Mouse (Mus musculus): ENCODE measurements around the gene Rtbdn.

Gene Rtbdn

GRCm38 (mm10) chr8:84921596-84921995 is 25.2 kb upstream of the Rtbdn start:
- DNase-seq (ENCODE audit: extremely low read depth, low read depth), result no peak

GRCm38 (mm10) chr8:84925557-84925956 is 21.2 kb upstream of the Rtbdn start:
- no peak for DNase-seq (ENCODE audit: extremely low read depth, low read depth)

- DNase-seq (ENCODE audit: extremely low read depth, low read depth), result no peak
Observed at GRCm38 (mm10) chr8:84927513-84927912, 19.3 kb upstream of the Rtbdn start.

- DNase-seq (ENCODE audit: extremely low read depth, low read depth), result no peak
Observed at GRCm38 (mm10) chr8:84928456-84929306, 18.1 kb upstream of the Rtbdn start.

- DNase-seq (ENCODE audit: extremely low read depth, low read depth), result no peak
Observed at GRCm38 (mm10) chr8:84930582-84930981, 16.2 kb upstream of the Rtbdn start.

GRCm38 (mm10) chr8:84933767-84934559 is 12.8 kb upstream of the Rtbdn start:
- DNase-seq (ENCODE audit: extremely low read depth, low read depth), result no peak

- DNase-seq (ENCODE audit: extremely low read depth, low read depth), result no peak
Observed at GRCm38 (mm10) chr8:84934860-84935259, 11.9 kb upstream of the Rtbdn start.

- DNase-seq (ENCODE audit: extremely low read depth, low read depth), result no peak
Observed at GRCm38 (mm10) chr8:84935489-84935888, 11.3 kb upstream of the Rtbdn start.

- DNase-seq (ENCODE audit: extremely low read depth, low read depth), result no peak
Observed at GRCm38 (mm10) chr8:84936041-84936961, 10.5 kb upstream of the Rtbdn start.

GRCm38 (mm10) chr8:84936962-84937546 is 9.7 kb upstream of the Rtbdn start, which contains the start of gene Mast1:
Gene Mast1 (minus strand): TSS chr8:84937359.
- DNase-seq (ENCODE audit: extremely low read depth, low read depth), result no peak

- no peak for DNase-seq (ENCODE audit: extremely low read depth, low read depth)
Observed at GRCm38 (mm10) chr8:84937620-84938485, 8.9 kb upstream of the Rtbdn start.

- no peak for DNase-seq (ENCODE audit: extremely low read depth, low read depth)
Observed at GRCm38 (mm10) chr8:84943699-84944098, 3.1 kb upstream of the Rtbdn start.

GRCm38 (mm10) chr8:84944478-84945160 is 2.2 kb upstream of the Rtbdn start:
- DNase-seq (ENCODE audit: extremely low read depth, low read depth), result no peak

GRCm38 (mm10) chr8:84945235-84945632 is 1.6 kb upstream of the Rtbdn start:
- DNase-seq (ENCODE audit: extremely low read depth, low read depth), result no peak

GRCm38 (mm10) chr8:84945633-84946527 is 911 bp upstream of the Rtbdn start:
- DNase-seq (ENCODE audit: extremely low read depth, low read depth), result no peak

- DNase-seq (ENCODE audit: extremely low read depth, low read depth), result no peak
Observed at GRCm38 (mm10) chr8:84947241-84947545, 402 bp downstream of the Rtbdn start.

- no peak for DNase-seq (ENCODE audit: extremely low read depth, low read depth)
Observed at GRCm38 (mm10) chr8:84949753-84950152, 3.0 kb downstream of the Rtbdn start.

- DNase-seq (ENCODE audit: extremely low read depth, low read depth), result no peak
Observed at GRCm38 (mm10) chr8:84952612-84953255, 5.9 kb downstream of the Rtbdn start.

Measured in MEL-GATA-1-ER (cell line).